Mouse (Mus musculus) small intestine, adult 2 months (tissue): Measurements from ENCODE around the gene Retreg2. TPM values are rescaled to one million over a fixed set of nuclear protein-coding genes. Genes with fewer than 3 reads are reported as not detected.

Experiments
- H3K27ac ChIP-seq: fragments of 200-500 bp; 2 replicates; pipeline ENCODE4 v1.5.1; 2012; ENCODE audit warnings: low read depth, low read length, control low read depth, inconsistent platforms; ENCODE audit not compliant: insufficient read depth
- H3K27me3 ChIP-seq: fragments of 200-500 bp; 2 replicates; pipeline ENCODE4 v1.6.1; 2012; ENCODE audit warnings: mild to moderate bottlenecking, moderate library complexity, low read length, inconsistent platforms; ENCODE audit not compliant: control insufficient read depth, insufficient read depth
- H3K36me3 ChIP-seq: fragments of 200-500 bp; 2 replicates; pipeline ENCODE4 v1.6.1; 2012; ENCODE audit warnings: mild to moderate bottlenecking, low read length, control low read depth, inconsistent platforms; ENCODE audit not compliant: control insufficient read depth, insufficient read depth
- H3K4me1 ChIP-seq: fragments of 200-500 bp; 2 replicates; pipeline ENCODE4 v1.6.1; 2012; ENCODE audit warnings: low read length, inconsistent platforms, mixed read lengths; ENCODE audit not compliant: control insufficient read depth, insufficient read depth, insufficient read length
- H3K4me3 ChIP-seq: fragments of 200-500 bp; 2 replicates; pipeline ENCODE4 v1.5.1; 2012; ENCODE audit warnings: low read depth, mild to moderate bottlenecking, control low read depth, inconsistent platforms, low read length, moderate library complexity
- CTCF ChIP-seq: fragments of 200-500 bp; IDR thresholded peaks from 2 replicates; pipeline ENCODE4 v1.5.1; 2012; ENCODE audit warnings: low read depth, mild to moderate bottlenecking, control low read depth, inconsistent platforms, low read length, moderate library complexity, mixed read lengths; ENCODE audit not compliant: insufficient replicate concordance, insufficient read length; ENCODE audit errors: extremely low read depth
- POLR2A ChIP-seq: fragments of 200-500 bp; IDR thresholded peaks from 2 replicates; pipeline ENCODE4 v1.6.1; 2012; ENCODE audit warnings: low read depth, mild to moderate bottlenecking, control low read depth, inconsistent platforms, low read length, moderate library complexity
- WGBS: fragments of 180-500 bp; shearing (Covaris S2); methylation state at CpG from one replicate; pipeline ENCODE4 v1.1.7; 2018; 5-methylcytosine and 5-hydroxymethylcytosine counted together
- polyA plus RNA-seq: library from polyadenylated mRNA; depleted of rRNA; stranded (reverse); fragments of >200 nt; gene quantifications from 2 replicates; pipeline ENCODE4 v1.2.3, GENCODE M21; 2012; rRNA removed

The Retreg2 gene
- polyA plus RNA-seq, 1 experiment: 113 TPM

DNA sequence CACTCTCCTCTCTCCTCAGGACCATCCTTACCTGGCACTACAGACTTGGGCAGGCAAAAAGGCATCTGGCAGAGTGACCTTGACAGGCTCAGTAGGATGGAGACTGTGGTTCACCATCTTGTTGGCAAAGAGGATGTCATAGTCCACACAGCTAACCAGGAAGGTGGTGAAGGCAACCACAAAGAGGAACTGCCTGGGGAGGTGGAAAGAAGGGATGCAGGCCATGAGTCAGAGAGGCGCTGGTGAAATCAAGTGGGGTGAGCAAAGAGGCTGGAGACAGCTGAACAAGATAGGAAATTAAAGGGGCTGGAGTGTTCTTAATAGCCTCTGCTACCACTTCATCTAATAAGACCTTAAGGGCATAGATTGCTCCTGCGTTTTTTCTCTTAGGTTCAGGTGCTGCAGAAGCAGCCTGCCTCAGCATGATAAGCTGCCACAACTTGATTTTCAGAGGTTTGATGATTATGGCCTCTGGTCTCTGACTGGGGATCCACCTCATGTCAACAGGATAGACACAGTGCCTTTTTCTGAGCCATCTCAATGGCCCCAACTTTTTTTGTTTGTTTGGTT lies 45.4 kb downstream of the Retreg2 start:
- 91% methylated on average over 2 of the region's 2 CpGs for WGBS
- TF ChIP-seq CTCF (no peak), POLR2A (no peak)
- H3K27me3 ChIP-seq: no peaks in the 10 kb centered on the region
- H3K4me3 ChIP-seq: no peak overlapping the region
- peaks cover 6% of the 10 kb centered on the region for H3K4me1 ChIP-seq
- peaks cover 47% of the 10 kb centered on the region for H3K36me3 ChIP-seq
- no peak overlapping the region for H3K27ac ChIP-seq

DNA sequence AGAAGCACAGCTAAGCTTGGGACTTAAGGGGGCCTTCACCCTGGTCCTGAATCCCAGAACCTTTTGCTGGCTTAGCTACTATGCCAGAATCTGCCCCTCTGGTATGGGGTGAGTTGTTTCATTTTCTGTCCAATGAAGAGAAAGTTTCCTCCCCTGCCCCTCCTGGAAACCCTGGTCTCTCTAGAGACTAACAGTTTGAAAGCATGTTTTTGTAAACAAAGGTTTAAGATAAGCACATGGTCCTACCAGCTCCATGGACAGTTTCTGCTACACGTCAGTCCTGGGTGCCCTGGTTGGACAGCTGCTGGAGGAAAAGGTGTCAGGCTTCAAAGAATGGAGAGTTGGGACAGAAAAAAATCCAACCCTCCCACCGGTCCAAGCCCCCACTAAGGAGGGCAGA lies 48.0 kb downstream of the Retreg2 start:
- TF ChIP-seq POLR2A (no peak), CTCF (no peak)

DNA sequence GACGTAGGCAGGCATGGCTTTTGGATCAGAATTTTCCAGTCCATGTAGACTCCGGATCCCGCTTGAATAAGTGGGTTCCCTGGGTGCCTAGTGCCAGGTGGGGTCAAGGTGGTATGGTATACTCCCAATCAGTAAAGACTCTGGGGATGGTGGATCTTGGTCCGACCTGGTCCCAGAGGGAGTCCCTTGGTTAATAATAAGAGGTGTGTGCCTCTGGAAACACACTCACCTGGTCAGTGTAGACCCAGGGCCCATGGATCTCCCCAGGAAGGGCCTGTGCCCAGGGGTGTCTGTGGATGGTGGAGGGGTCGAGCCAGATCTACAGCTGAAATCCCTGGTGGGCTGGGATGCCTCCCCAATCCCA lies 48.7 kb downstream of the Retreg2 start:
- Histone ChIP-seq H3K4me3 (peak overlapping the region; percentile 78), H3K27ac (no peak overlapping the region), H3K36me3 (peaks cover 27% of the 10 kb centered on the region), H3K27me3 (no peaks in the 10 kb centered on the region), H3K4me1 (peaks cover 9% of the 10 kb centered on the region)
- TF ChIP-seq CTCF: no peak
- no peak for TF ChIP-seq POLR2A
- 37% methylated on average over 5 of the region's 5 CpGs for WGBS

More for the DNA sequence above, 48.0 kb downstream of the Retreg2 start:
- WGBS: 41% methylated on average over 2 of the region's 2 CpGs
- H3K4me1 ChIP-seq: peaks cover 9% of the 10 kb centered on the region
- H3K27me3 ChIP-seq: no peaks in the 10 kb centered on the region
- no peak overlapping the region for H3K27ac ChIP-seq
- peaks cover 27% of the 10 kb centered on the region for H3K36me3 ChIP-seq
- no peak overlapping the region for H3K4me3 ChIP-seq

DNA sequence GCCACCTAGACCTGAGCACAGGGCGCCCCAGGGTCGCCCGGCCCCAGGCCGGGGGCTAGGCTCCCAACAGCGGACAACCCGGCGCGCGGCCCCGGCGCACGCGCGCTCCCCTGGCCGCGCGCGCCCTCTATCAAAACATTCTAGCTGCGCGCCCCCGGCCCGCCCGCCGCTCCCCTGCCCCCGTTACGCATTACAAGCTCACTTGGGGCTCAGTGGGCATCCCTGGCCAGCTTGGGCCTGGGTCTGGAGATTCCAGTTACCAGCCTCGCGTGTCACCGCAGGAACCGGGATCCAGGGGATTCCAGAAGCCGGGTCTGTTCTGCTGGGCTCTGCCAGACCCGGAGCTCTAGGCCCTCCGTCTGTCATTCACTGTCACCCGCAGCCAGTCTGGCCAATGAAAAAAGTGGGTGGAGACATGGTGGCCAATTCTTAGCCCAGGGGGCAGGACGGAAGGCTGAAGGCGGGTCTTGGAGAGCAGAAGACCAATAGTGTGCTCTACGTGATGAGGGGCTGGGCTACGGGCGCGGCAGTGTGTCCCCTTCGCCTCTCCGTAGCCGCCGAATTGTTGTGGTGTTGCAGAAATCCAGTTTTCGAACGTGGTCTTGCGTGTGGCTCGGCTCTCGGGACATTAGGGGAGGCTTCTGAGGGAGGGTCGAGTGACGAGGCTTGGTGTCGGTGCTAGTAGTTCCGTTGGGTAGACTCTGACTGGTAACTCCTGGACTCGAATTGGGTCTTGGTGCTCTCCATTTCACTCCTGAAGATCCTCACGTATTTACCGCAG lies 49.2 kb downstream of the Retreg2 start, which contains the start of the genes Ankzf1 and Atg9a:
Gene Ankzf1, plus strand, starts transcription at position 530 of the 781 bp plus-strand sequence.
Gene Atg9a, minus strand, starts transcription at position 575 of the 781 bp plus-strand sequence.
- Histone ChIP-seq H3K36me3 (peaks cover 27% of the 10 kb centered on the region), H3K4me3 (peak within 1 kb of the TSS; percentile 78), H3K4me1 (peaks cover 9% of the 10 kb centered on the region), H3K27me3 (no peaks in the 10 kb centered on the region), H3K27ac (peak within 1 kb of the TSS; percentile 97)
- peak; percentile 49; the same call in 1 of the 2 replicates for TF ChIP-seq POLR2A
- TF ChIP-seq CTCF: no peak
- under 1% methylated on average over 56 of the region's 56 CpGs for WGBS

DNA sequence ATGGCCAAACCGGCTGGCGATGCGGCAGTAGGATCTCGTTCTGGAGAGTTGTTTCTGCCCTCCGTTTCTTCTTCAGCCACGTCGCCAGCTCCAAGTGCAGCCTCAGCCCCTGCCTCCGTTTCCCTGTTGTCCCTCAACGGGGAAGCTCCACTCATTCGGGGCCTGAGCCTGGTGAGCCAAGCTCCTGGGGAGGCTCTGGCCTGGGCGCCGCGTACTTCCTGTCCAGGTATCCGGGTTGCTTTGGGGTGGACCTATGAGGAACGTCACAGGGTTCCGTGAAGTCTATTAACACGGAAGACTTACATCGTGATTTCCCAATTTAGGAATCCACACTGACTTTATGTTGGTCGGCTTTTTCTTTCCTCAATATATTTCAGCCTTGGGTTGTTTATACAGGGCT lies 49.9 kb downstream of the Retreg2 start:
- Histone ChIP-seq H3K4me3 (peak overlapping the region; percentile 78), H3K36me3 (peaks cover 29% of the 10 kb centered on the region), H3K27me3 (no peaks in the 10 kb centered on the region), H3K27ac (peak overlapping the region; percentile 97), H3K4me1 (peaks cover 9% of the 10 kb centered on the region)
- under 1% methylated on average over 19 of the region's 19 CpGs for WGBS
- TF ChIP-seq CTCF (no peak), POLR2A (no peak; the same call in 1 of the 2 replicates)

Other genes with a start within 250 kb of the Retreg2 start
- 0.86 and 1.1 TPM in 2 replicates for gene Cryba2, start 249.6 kb upstream of the Retreg2 start, polyA plus RNA-seq
- gene Cfap65, start 207.2 kb upstream of the Retreg2 start, polyA plus RNA-seq: 0.03 and 0.15 TPM in 2 replicates
- gene Ihh, start 191.1 kb upstream of the Retreg2 start, polyA plus RNA-seq: 67.5 and 198 TPM in 2 replicates
- 0.86 and 2.0 TPM in 2 replicates for gene Nhej1, start 17.6 kb upstream of the Retreg2 start, polyA plus RNA-seq
- gene Slc23a3, start 8.9 kb upstream of the Retreg2 start, polyA plus RNA-seq: 1.2 TPM in 2 replicates
- 31.5 and 90.4 TPM in 2 replicates for gene Cnppd1, start 67 bp upstream of the Retreg2 start, polyA plus RNA-seq
- gene Zfand2b, start 25.9 kb downstream of the Retreg2 start, polyA plus RNA-seq: 45.0 and 106 TPM in 2 replicates
- 15.0 and 22.1 TPM in 2 replicates for gene Abcb6, start 37.6 kb downstream of the Retreg2 start, polyA plus RNA-seq
- 5.5 and 16.2 TPM in 2 replicates for gene Ankzf1, start 49.4 kb downstream of the Retreg2 start, polyA plus RNA-seq
- gene Atg9a, start 49.4 kb downstream of the Retreg2 start, polyA plus RNA-seq: 48.3 and 148 TPM in 2 replicates
- 0.74 and 1.1 TPM in 2 replicates for gene Glb1l, start 68.0 kb downstream of the Retreg2 start, polyA plus RNA-seq
- 147 and 193 TPM in 2 replicates for gene Stk16, start 68.1 kb downstream of the Retreg2 start, polyA plus RNA-seq
- gene Tuba4a, start 77.1 kb downstream of the Retreg2 start, polyA plus RNA-seq: 107 and 188 TPM in 2 replicates
- not detected in 2 replicates for gene A630095N17Rik, start 89.3 kb downstream of the Retreg2 start, polyA plus RNA-seq
- 13.3 and 21.3 TPM in 2 replicates for gene Dnajb2, start 93.6 kb downstream of the Retreg2 start, polyA plus RNA-seq
- 2.8 and 6.2 TPM in 2 replicates for gene Ptprn, start 121.7 kb downstream of the Retreg2 start, polyA plus RNA-seq
- gene Resp18, start 135.6 kb downstream of the Retreg2 start, polyA plus RNA-seq: 1.8 and 6.2 TPM in 2 replicates
- 157 and 865 TPM in 2 replicates for gene Dnpep, start 175.2 kb downstream of the Retreg2 start, polyA plus RNA-seq
- 152 and 216 TPM in 2 replicates for gene Des, start 217.6 kb downstream of the Retreg2 start, polyA plus RNA-seq
- gene Speg, start 232.5 kb downstream of the Retreg2 start, polyA plus RNA-seq: 21.5 and 23.2 TPM in 2 replicates